Mouse (Mus musculus) spleen, postnatal 4 days (tissue): ENCODE results near the gene Snap25.

Experiments used
- DNase-seq, 2 experiments: peaks; one replicate each; pipeline ENCODE4 v3.0.0; 2022; ENCODE audit warnings: low spot score in 2 of 2

The Snap25 gene

GRCm38 (mm10) chr2:136811331-136811730 lies 98.1 kb downstream of the Snap25 start:
- DNase-seq: no peak

DNA sequence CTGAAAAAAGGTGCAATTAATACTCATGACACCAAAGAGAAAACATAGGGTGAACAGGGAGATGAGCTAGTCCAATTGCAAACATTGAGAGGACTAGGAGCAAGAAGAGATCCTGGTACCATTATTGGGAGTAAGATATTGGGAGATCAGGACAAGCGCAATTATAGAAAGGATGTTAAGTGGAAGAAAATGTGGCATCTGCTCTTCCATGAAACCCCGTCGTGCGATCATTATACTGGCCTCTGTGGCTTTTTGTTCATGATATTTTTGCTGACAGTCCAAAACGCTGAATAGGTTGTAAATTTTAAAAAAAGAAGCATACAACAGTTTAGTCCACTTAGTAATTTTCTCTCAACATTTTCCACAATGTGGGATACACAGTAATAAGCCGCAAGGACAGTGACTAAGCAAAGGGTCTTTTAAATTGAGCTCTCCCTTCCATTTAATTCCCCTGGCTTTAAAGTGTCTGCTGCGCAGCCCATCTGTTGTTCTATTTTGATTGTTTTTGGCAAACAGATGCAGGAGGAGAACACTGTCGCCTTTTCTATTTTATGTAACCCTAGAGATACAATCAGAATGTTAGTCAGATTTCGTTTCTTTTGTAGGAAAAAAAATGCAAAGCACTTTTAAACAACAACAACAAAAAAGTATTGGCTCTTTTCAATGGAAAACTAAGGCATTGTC lies 103.6 kb downstream of the Snap25 start:
- no peak for DNase-seq

DNA sequence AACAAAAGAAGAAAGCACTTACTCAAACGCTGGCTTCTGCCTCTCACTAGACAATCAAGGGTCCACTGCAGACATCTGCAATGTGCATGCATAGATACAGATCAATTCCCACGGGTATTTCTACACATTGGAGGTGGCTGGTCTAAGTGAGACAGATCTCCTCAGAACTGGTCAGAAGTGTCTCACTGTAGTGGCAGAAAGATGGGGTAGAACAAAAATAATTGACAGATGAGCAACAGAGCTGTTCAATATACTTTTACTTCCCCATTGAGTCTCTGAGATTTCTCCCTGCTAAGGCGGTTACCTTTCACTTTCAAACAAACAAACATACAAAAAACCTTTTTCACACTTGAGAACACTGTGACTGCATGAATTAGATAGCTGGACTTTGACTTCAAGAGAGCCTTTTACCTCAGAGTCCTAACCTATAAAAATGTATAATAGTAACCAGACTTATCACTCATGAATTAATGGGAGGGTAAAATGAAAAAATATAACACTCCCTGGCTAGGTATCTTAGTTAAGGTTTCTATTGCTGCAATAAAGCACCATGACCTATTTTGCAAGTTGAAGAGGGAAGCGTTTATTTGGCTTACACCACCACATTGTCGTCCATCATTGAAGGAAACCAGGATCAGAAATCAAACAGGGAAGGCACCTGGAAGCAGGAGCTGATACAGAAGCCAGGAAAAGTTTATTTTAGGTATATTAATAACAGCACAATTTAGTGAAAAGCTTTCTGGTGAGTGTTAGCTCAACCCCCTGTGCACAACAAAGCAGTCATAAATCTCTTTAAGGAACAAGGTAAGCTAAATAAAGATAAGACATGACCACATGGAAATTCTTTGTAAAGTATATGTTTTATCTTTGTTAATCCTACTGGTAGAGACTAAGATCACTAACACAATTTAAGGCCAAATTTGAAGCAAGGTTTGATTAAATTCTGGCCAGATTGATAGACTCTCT lies 110.8 kb downstream of the Snap25 start:
- no peak for DNase-seq

- DNase-seq: no peak
Measured at GRCm38 (mm10) chr2:136827612-136828011, 114.4 kb downstream of the Snap25 start.
